Mouse (Mus musculus): ENCODE results near the gene Xbp1.
A peak's percentile ranks its signal among the peaks of the same experiment; 100 is the strongest.
"Not testable (repeated sequence)": the region's sequence is repeated elsewhere in the genome, so short reads cannot be mapped to it uniquely, and the experiment has no call there.

The Xbp1 gene

DNA sequence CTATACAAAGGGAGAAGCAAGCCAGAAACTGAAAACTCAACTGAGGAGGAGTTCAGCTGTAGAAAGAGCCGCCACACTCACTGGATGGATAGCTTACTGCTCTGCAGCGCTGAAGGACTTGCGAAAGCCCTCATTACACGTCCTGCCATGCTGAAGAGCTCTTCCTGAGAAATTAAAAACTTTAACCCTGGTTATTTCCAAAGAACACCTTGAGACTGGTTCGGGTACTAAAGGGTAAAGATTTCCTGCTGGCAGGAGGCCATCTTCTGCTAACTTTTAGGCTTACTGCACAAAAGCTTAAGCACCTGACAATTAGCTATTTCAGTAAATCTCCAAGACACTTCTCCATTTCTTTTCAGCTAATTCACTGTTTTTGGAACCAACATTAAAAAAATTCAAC, 9.7 kb downstream of the Xbp1 start:
- no peak for DNase-seq

DNA sequence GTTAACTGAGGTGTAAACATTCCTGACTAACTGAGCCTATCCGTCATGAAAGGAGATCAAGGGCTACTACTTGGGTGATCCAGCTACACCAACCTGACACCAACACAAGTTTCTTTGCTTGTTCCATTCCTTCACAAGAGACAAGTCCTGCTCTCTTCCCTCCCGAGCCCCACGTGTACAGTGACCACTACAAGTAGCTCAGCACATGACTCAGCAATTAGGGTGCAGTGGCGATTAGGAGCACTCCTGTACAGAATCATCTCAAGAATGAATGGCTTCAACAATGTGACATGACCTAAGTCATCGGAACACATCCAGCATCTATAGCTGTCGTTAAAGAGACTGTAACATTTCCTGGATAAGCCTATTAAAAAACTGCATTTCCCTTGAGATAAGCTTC, 10.3 kb downstream of the Xbp1 start:
- no peak for DNase-seq

DNA sequence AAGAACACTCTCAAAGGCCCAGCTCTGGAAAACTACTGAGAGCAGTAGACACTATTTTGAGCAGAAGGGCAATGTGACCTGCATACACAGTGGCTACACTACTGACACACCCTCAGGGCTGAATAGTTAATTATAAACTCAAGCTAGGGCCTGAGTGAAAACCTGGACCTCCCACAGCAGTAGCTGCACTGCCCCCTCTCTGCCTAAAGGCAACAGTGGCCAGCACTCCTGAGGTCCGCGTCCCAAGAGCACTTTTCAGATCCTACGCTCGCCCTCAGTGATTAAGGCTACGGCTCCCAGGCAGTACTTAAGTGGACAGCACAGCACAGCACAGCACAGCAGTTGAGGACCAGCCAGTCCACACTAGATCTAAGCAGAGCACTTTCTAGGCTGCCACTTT, 12.6 kb downstream of the Xbp1 start:
- no peak for DNase-seq

DNA sequence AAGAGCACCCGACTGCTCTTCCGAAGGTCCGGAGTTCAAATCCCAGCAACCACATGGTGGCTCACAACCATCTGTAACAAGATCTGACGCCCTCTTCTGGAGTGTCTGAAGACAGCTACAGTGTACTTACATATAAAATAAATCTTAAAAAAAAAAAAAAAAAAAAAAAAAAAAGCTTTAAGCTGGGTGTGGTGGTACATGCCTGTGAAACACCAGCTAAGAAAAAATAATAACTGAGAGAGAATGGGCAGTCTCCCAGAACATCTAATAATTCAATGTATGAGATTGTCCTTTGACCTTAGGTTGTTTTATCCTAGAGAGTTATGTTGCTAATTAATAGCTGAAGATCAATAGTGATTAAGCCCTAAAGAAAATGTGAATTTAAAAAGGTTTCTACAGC, 17.0 kb downstream of the Xbp1 start:
- not testable (repeated sequence) for DNase-seq

DNA sequence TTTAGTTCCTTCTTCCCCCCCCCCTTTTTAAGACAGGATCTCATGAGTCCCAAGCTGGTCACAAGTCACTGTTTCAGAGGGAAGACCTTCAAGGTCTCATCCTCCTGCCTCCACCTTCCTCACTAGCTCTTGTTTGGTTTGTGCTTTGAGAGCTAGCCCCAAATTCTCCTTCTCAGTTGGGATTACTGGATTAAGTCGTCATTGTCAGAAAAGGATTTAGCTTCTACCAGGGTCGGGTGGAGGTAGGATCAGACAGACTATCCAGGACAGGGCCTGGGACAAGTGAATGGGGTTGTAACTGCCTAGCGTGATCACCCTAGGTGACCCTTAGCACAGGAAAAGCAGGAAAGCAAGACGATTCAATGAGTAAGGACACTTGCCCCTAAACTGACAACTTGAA, 19.9 kb downstream of the Xbp1 start:
- no peak for DNase-seq

DNA sequence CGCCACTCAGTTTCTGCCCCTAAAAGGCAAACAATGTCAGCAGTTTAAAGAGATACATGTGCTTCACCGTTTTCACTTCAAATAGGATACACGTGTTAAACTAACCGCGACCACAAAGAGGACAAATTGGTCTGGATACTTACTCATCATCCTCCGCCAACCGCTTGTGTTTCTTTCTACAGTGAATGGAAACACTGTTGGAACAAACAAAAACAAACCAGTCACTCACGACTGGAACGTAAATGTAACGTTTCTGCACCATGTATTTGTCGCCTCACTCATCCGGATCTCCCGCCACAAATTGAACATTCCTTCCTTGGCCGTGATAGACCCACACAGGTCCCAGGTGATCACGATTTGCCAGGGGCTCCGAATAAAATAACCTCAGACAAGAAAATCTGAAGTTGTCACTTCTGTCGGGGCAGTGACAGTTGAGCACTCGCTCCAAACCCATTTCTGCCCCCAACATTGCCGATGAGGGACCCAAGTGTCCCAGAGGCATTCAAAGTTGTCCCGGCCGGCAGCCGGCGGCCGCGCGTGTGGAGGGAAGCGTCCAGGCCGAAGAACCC, 20.9 kb downstream of the Xbp1 start:
- no peak for DNase-seq

DNA sequence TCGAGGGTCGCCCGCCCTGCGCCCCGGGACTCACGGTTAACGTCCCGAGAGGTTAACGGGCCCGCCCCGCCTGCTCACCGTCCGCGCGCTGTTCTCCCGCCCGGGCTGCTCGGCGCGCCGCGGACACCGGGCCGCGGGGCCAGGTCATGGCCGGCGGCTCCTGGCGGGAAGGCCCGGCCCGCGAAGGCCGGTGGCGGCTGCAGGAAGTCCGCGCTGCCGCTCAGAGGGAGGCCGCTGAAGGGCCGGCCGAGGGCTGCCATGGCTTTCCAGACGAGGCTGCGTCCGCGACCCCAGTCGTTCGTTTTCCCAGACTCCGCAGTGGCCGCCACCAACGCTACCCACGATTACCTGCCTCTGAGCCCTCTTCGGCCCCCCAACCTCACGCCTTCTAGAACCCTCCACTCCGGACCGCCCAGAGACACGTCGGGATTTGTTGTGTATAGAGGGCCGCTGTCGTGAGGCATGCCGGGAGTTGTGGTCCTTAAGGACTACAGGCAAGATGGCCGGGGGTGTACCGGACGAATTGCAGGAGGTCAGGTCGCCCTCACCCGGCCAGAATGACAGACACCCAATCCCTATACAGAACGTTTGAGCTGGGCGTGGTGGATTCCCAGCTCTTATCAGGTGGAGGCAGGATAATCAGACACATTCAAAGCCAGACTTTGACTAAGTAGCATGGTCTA, 21.5 kb downstream of the Xbp1 start, which contains the start of gene Ccdc117:
Gene Ccdc117 (minus strand): TSS at position 389 of the 683 bp plus-strand sequence.
- DNase-seq: peak; percentile 89 to 96

DNA sequence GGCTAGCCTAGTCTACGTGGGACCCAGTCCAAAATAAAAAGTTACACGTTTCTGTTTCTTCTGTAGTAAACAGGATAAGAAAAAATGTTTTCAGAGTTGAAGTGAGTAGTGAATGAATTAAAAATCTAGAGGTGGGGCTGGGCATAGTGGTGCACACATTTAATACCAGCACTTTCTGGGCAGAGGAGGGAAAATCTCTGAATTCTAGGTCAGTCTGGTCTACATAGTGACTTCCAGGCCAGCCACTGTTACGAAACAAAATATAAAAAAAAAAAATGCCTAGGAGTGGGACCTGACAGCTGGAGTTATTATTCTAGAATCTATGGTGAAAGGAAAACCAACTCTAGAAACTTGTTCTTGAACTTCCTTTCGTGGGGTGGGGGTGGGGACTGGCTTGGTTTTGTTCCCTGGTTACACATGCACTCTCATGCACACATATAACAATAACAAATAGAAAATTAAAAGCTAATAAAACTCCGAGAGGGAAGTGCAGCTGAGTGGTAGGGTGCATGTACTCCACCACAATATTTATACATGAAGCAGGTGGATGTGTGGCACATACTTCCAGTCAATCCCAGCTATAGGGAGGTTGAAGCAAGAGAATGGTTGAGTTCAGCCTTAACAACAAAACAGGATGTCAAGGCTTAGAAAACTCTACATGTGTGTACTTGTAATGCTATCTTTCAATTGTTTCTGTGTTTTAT, 22.2 kb downstream of the Xbp1 start:
- no peak for DNase-seq

DNA sequence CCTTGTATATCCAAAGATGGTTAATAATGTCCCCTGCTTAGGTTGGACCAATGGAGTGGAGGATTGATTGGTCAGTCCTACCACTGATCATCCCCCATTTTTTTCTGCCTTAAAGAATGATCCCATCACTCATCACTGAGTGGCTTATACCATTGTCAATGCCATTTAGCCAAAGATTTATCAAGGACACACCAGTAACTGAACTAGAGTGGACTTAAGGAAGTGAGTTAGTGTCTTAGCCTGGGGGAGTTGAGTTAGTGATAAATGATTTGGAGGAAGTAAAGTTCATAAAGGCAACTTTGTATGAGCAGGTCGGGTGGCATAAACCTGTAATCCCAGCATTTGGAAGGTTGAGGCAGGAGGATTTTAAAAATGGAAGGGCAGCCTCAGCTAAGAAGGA, 22.8 kb downstream of the Xbp1 start:
- no peak for DNase-seq

DNA sequence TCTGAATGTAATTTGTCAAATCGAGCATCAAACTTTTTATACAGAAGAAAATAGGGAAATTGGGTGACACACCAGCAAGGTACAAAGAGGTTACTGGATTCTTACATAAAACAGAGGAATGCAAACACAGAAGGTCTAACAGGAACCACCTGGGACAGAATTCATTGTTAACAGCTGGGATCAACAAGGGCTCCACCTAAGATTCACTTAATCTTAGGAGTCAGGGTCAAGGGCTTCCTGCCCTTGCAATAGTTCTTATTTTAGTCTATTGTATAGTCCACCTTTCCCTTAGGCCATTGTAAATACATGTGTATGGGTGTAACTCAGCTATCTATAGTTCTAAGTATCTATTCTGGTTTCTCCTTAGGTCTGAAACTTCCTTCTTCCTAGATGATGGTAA, 24.2 kb downstream of the Xbp1 start:
- DNase-seq: not testable (repeated sequence)

DNA sequence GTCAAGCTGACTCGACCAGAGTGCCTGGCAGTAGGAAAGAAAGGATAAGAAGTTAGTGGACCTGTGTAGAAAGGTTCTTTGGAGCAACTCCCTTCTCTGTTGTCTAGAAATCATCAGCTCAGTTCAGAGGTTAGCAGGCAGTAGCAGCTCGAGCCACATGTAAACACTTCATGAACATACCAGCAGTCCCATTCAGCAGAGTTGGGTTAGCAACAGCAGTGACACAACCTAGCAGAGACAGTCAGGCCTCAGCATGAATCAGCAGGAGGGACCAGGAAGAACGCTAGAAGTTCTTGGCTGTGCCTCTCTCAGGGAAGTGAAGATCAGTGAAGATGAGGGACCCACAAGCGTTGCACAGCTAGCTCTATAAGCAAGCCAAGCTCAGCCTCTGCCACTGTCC, 25.0 kb downstream of the Xbp1 start:
- no peak for DNase-seq

DNA sequence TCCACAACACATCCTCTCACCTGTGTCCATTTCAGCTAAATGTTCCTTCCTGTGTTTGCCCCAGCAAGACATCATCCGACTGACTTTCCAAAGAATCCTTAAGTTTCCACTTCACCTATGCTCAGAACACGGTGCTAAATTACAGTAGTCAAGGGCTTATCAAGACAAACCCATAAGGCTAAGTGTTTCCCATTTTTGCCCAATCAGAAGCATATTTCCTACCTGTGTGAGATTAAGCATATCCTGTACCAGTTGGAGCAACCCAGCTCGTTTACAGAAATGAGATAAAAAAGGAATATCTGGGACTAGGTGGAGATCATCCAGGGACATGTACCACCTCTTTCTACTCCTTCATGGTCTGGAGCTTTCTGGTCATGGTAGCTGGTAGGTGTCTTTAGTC, 26.2 kb downstream of the Xbp1 start:
- no peak for DNase-seq

DNA sequence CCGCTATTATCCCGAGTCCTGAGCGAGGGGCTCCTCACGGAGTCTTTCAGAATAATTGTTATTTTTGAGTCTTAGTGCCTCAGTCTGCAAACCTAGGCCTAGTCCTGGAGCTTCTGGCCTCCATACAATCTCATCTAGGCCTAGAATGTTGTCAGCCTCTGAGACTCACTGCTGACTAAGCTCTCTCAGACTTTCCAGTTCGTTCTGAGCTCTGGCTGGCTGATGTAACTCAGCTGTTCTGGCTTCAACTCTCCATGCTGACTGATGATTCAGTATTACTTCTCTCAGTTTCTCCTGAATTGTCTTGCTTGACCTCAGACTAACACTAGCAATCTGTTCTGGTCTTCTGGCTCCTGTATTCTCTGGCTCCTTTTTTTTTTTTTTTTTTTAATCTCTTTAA, 31.0 kb downstream of the Xbp1 start:
- no peak for DNase-seq

DNA sequence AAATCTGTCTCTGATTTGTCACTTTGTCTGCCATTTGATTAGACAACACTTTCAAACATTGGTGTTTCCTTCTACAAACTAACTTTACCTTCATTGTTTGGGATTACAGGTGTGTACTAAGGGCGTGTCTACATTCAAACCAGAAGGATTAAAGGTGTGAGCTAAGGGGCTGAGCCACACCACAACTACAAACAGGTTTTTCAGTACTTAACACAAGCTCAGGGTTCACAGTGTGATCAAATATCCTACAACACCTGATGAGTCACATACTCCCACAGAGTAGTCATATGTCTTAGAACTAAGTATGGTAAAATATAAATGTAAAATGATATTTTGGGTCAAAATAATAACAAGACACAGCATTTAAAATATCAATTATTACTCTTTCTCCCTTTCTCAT, 31.5 kb downstream of the Xbp1 start:
- no peak for DNase-seq

DNA sequence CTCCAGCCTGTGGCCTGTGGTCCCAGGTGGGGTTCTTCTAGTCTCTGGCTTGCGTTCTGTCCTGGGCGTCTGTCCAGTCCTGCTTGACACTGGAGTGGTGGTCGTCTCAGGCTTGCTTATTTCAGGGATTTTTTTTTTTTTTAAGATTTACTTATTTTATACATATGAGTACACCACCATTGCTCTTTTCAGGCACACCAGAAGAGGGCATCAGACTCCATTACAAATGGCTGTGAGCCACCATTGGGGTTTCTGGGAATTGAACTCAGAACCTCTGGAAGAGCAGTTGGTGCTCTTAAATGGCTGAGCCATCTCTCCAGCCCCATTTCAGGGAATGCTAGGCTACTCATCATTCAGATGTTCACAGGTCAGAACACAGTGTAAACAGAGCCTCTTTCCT, 39.8 kb downstream of the Xbp1 start:
- peak; percentile 19 to 38 for DNase-seq

DNA sequence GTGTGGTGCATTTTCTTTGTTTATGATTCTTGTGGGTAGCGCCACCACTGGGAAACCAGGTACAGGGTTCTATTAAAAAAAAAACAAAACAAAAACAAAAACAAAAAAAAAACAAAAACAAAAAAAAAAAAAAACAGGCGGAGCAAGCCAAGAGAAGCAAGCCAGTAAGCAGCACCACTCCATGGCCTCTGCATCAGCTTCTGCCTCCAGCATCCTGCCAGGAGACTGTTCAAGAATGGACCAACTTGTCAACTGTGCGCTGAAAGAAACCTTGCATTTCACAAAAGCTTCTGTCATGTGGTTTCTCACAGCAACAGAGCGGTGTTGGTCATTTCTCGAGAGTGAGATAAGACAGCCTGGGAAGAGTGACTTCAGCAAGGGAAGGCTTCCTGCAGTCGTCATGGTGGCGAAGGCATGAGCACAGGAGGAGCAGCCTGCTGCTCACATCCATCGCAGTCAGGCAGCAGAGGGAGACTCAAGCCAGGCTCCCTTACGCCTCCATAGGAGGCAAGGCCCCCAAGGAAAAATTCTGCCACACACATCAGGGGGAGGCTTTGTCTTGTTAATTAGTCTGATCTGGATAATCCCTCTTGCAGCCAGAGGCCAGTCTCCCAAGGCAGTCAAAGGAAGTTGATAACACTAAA, 42.3 kb downstream of the Xbp1 start:
- DNase-seq: peak in 1 of 2 experiments; percentile 14

DNA sequence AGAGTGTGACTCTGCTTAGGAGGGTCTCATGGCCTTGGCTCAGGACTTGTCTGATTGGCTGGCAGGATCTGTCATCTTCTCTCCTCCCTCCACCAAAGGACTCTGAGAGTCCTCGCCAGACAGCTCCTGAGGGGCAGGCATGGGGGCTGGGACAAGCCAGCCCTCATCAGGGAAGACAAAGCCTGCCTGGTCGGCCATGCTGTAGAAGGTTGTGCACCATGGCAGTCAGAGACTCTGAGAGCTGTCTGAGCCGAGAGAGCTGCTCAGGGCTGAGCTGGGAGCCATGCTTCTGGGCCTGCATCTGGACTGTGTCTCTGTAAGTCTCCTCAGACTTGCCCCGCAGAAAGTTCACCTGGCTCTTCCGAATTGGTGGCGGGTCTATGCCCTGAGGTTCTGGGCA, 43.4 kb downstream of the Xbp1 start:
- DNase-seq: no peak

DNA sequence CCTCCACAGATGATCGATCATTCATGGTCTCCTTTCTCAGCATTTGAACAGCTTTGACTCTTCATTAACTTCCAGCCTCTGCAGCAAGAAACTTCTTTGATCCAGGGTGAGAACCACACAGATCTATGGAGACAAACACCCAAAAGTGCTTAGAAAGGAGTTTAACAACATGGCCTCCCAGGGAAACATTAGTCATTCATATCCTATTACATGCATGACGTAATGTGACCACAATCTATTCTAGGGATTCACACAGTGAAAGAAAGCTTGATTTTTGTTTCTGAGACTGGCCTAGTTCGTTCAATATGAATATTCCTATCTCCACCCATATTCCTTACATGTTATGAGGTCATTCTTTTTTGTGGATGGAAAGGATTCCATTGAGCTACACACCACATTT, 45.1 kb downstream of the Xbp1 start:
- no peak for DNase-seq

DNA sequence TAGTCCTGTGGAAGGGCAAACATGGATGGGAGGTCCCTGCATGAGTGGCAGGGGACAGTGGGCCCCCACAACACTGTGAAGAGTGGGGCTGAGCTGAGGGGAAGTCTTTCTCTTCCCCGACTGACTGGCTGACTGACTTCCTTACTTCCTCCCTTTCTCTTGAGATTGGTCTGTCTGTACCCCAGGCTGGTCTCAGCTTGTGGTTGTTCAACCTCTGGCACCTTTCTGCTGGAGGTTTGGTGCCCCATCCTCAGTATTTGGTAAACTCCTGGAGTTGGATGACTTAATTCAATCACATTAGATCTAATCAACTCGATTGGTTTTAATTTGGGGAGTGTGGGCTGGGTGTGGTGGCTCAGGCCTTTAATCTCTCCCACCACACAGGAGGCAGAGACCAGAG, 46.0 kb downstream of the Xbp1 start:
- no peak for DNase-seq

DNA sequence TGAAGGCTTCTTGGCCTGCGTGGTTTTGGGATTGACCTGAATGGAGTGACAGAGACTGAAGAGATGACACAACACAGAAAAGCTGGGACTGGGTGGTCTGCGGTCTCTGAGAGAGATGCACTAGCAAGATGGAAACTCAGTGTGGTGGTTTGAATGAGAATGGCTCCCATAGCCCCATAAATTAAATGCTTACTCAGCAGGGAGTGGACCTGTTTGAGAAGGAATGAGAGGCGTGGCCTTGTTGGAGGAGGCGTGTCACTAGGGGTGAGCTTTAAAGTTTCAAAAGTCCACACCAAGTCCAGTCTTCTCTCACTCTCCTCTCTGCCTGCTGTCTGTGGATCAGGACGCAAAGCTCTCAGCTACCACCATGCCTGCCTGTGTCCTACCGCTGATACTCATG, 47.2 kb downstream of the Xbp1 start:
- no peak for DNase-seq

DNA sequence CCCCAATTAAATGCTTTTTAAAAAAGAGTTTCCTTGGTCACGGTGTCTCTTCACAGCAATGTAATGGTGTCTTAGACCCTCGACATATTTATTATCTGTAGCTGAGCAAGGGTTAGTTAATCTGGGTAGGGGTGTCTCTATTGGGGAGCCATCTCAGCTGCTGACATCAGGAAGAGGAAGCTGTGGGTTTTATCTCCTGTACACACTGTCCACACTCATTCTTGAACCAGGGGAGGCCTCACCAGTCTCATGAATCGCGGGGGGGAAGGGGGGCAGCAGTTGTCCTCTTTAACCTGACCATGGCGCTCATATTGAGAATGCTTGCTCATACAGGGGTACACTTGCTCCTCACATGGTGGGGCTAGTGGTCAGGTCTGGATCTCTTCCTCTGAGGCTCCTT, 47.6 kb downstream of the Xbp1 start:
- no peak for DNase-seq

DNA sequence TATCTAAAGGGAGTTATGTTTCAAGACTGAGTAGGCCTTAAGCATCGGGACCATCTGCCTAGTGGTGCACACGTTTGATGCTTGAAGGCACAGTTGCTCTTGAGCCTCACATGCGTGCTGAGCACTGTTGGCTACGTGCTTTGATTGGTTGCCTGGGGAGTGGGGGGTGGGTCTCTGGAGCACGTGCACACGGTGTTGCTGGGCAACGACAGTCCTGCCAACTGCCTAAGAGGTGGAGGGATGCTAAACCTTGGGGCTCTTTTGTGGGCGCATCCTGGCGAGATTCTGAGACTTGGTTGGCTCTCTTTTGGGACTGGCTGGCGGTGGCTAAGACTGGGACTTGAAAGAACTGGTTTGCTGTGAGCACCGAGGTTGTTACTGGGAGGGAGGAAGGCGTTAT, 49.0 kb downstream of the Xbp1 start, which contains the start of gene Ankrd36:
Gene Ankrd36 (plus strand): TSS at position 211 of the 400 bp plus-strand sequence.
- DNase-seq: peak; percentile 13 to 20

DNA sequence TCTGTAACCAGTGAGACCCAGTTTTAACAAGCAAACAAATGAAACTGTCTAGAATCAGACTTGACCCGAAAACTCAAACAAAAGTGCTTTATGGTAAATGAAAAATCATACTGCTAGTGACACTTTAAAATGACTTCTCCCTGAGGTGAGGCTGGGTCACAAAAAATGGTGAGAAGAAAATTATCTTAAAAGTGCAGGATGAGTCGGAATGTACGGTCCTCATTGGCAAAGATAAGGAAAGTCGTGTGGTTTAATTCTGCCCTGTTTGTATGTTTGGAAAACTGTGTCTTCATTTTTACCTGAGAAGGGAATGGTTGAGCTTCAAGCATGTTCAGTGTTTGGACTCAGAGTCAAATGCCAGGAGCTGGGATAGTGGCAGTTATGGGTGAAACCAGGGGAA, 51.4 kb downstream of the Xbp1 start:
- no peak for DNase-seq

DNA sequence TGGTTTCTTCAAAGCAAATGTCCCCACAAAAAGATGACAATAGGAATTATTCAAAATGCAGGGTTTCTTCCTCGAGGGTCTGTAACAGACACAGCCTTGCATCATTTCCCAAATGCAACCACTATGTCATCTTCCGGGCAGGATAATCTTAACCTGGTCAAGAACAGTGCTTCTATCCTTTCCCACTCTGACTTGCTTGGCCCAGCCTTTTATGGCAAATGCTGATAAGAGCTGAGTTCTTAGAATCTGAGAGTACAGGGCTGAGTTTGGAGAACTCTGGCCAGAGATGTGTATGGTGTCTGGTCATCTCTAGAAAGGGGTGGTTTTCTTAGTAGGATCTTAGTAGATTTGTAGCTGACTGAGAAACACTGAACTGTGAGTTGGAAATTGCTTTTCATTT, 53.4 kb downstream of the Xbp1 start:
- DNase-seq: no peak
